Mouse (Mus musculus): ENCODE data around the gene 4930555G01Rik. TPM values are rescaled to one million over a fixed set of nuclear protein-coding genes. Genes with fewer than 3 reads are reported as not detected.
"Not testable (repeated sequence)": the region's sequence is repeated elsewhere in the genome, so short reads cannot be mapped to it uniquely, and the experiment has no call there.

Gene 4930555G01Rik
- polyA plus RNA-seq (2021): not detected

DNA sequence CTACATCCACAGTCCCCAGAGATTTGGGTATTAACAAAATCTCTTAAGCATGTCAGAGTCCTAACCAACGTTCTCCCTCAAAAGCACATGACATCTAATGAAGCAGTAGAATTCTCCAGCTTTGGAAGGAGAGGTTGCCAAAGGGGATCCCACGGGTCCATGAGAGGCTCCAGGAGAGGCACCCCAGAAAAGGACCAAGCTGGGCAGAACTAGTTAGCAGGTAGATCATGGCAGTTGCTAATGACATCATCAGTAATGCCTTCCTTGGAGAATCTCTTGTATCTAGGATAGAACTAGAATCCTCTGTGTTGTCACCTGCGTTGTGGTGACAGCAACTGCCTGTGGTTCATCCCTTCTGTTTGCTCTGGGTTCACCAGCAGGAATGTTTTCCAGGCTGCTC, at the start of gene 4930555G01Rik:
Gene 4930555G01Rik, plus strand, starts transcription at position 301 of the 400 bp plus-strand sequence.
- H3K27me3 ChIP-seq; DNase-seq (ENCODE audit: low read depth, low spot score); POLR2A ChIA-PET; CTCF ChIA-PET; in situ Hi-C loops (cut with MboI; ENCODE audit: low pct_unique_long_range_greater_than_20kb); ATAC-seq: not testable (repeated sequence)

DNA sequence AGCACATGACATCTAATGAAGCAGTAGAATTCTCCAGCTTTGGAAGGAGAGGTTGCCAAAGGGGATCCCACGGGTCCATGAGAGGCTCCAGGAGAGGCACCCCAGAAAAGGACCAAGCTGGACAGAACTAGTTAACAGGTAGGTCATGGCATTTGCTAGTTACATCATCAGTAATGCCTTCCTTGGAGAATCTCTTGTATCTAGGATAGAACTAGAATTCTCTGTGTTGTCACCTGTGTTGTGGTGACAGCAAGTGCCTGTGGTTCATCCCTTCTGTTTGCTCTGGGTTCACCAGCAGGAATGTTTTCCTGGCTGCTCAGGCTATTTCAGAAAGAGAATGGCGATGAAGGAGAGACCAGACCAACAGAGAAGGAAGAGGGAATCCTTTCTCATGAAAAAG, 34.8 kb upstream of the 4930555G01Rik start, which contains the start of gene Gm3298:
Gene Gm3298, plus strand, starts transcription at position 301 of the 400 bp plus-strand sequence.
- CTCF ChIA-PET; H3K27me3 ChIP-seq; ATAC-seq; in situ Hi-C loops (cut with MboI; ENCODE audit: low pct_unique_long_range_greater_than_20kb); DNase-seq (ENCODE audit: low read depth, low spot score); POLR2A ChIA-PET: not testable (repeated sequence)

DNA sequence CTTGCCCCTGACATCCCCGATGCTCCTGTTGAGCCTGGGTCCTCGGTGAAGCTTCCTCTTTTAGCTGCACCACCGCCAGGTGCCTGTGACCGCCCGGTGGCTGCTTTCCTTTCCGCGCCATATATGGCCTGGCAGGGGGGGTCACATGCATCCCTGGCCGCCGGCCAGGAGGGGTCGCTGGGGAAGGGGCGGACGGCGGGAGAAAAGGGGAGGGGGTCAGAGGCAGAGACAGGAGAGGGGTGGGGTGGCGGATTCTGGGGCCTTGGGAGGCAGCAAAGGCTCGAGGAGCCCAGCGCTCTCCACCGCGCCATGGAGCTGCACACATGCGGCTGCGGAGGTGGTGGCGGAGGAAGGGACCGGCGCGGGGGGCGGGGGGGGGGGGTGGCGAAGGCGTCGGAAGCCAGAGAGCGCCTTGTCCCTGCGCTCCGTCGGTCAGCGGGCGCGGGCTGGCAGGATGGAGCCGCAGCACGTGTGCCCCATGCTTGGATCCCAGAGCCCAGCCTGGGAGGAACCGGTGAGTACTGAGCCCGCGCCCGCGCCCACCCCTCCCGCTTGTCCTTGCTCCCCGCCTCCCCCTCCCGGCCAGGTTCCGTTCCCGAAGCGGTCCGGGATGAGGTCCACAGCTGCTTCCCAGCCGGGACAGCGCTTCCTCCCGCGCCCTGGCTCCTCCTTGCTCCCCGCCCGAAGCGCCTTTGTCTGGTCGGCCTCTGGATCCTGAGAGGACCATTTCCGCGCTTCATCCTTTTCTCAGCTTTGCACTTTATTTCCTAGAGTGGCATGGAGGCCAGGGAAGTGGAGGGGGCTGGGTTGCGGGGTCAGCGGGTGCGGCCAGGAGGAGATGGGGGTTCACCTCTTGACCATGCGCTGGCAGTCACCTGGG, 20.4 kb downstream of the 4930555G01Rik start, which contains the start of gene Gm8281:
Gene Gm8281, plus strand, starts transcription at position 430 of the 880 bp plus-strand sequence.
- H3K27me3 ChIP-seq; ATAC-seq; DNase-seq (ENCODE audit: low read depth, low spot score); in situ Hi-C loops (cut with MboI; ENCODE audit: low pct_unique_long_range_greater_than_20kb); POLR2A ChIA-PET; CTCF ChIA-PET: not testable (repeated sequence)

Other genes with a start within 250 kb of the 4930555G01Rik start
- gene Gm3269, start 212.5 kb upstream of the 4930555G01Rik start, polyA plus RNA-seq (2021): not detected
- gene Gm3264, start 195.1 kb upstream of the 4930555G01Rik start, polyA plus RNA-seq (2021): not detected
- gene Gm3278, start 158.2 kb upstream of the 4930555G01Rik start, polyA plus RNA-seq (2021): not detected
- gene Gm8297, start 66.7 kb upstream of the 4930555G01Rik start, polyA plus RNA-seq (2021): not detected
- not detected for gene Gm3298, start 34.7 kb upstream of the 4930555G01Rik start, polyA plus RNA-seq (2021)
- gene Gm8281, start 20.4 kb downstream of the 4930555G01Rik start, polyA plus RNA-seq (2021): not detected
- not detected for gene Gm8279, start 80.9 kb downstream of the 4930555G01Rik start, polyA plus RNA-seq (2021)
- not detected for gene Gm3317, start 113.9 kb downstream of the 4930555G01Rik start, polyA plus RNA-seq (2021)
- gene Gm8271, start 135.2 kb downstream of the 4930555G01Rik start, polyA plus RNA-seq (2021): not detected
- not detected for gene Gm3526, start 210.0 kb downstream of the 4930555G01Rik start, polyA plus RNA-seq (2021)